Mouse (Mus musculus) liver (tissue): Measurements from ENCODE around the gene Mtrf1.
A peak's percentile ranks its signal among the peaks of the same experiment; 100 is the strongest.
"Not testable (repeated sequence)": the region's sequence is repeated elsewhere in the genome, so short reads cannot be mapped to it uniquely, and the experiment has no call there.

Experiments
- DNase-seq: peaks from one replicate; pipeline ENCODE4 v3.0.0-alpha.2; 2020; ENCODE audit warnings: mixed read lengths

Gene Mtrf1

GRCm38 (mm10) chr14:79397321-79398122, at the start of gene Mtrf1:
Gene Mtrf1 (plus strand): TSS chr14:79397772.
- peak; percentile 67 for DNase-seq

- DNase-seq = peak; percentile 31
These were observed 39.5 kb upstream of the Mtrf1 start for GRCm38 (mm10) chr14:79358055-79358454.

- DNase-seq = no peak
These were observed 20.5 kb upstream of the Mtrf1 start for GRCm38 (mm10) chr14:79377041-79377440.

GRCm38 (mm10) chr14:79383120-79383519, 14.5 kb upstream of the Mtrf1 start:
- no peak for DNase-seq

- no peak for DNase-seq
These were observed 9.3 kb upstream of the Mtrf1 start for GRCm38 (mm10) chr14:79388304-79388703.

- DNase-seq = peak; percentile 13
These were observed 7.9 kb upstream of the Mtrf1 start for GRCm38 (mm10) chr14:79389438-79390264.

- DNase-seq = peak; percentile 98
These were observed 7.2 kb upstream of the Mtrf1 start, which contains the start of gene Naa16 for GRCm38 (mm10) chr14:79390265-79390926. Gene Naa16 (minus strand): TSS chr14:79390778.

GRCm38 (mm10) chr14:79393289-79393688, 4.3 kb upstream of the Mtrf1 start:
- no peak for DNase-seq

GRCm38 (mm10) chr14:79394564-79394963, 3.0 kb upstream of the Mtrf1 start:
- DNase-seq = peak; percentile 57

- DNase-seq = no peak
These were observed 10.1 kb downstream of the Mtrf1 start for GRCm38 (mm10) chr14:79407641-79408040.

- no peak for DNase-seq
These were observed 11.8 kb downstream of the Mtrf1 start for GRCm38 (mm10) chr14:79409278-79409830.

GRCm38 (mm10) chr14:79410662-79411061, 13.1 kb downstream of the Mtrf1 start:
- DNase-seq = no peak

- no peak for DNase-seq
These were observed 15.5 kb downstream of the Mtrf1 start for GRCm38 (mm10) chr14:79413121-79413520.

- no peak for DNase-seq
These were observed 22.6 kb downstream of the Mtrf1 start for GRCm38 (mm10) chr14:79420083-79420685.

GRCm38 (mm10) chr14:79425979-79426729, 28.6 kb downstream of the Mtrf1 start, which contains the start of gene Kbtbd7:
Gene Kbtbd7 (plus strand): TSS chr14:79426511.
- peak; percentile 95 for DNase-seq

- DNase-seq = not testable (repeated sequence)
These were observed 29.3 kb downstream of the Mtrf1 start for GRCm38 (mm10) chr14:79426730-79427365.

- DNase-seq = no peak
These were observed 36.5 kb downstream of the Mtrf1 start for GRCm38 (mm10) chr14:79434068-79434467.

GRCm38 (mm10) chr14:79440655-79441054, 43.1 kb downstream of the Mtrf1 start:
- no peak for DNase-seq

- no peak for DNase-seq
These were observed 43.9 kb downstream of the Mtrf1 start for GRCm38 (mm10) chr14:79441441-79441840.

- no peak for DNase-seq
These were observed 47.0 kb downstream of the Mtrf1 start for GRCm38 (mm10) chr14:79444601-79445000.

GRCm38 (mm10) chr14:79445055-79445620, 47.6 kb downstream of the Mtrf1 start:
- no peak for DNase-seq
